Mouse (Mus musculus): Measurements from ENCODE around the gene Pkdrej. TPM values are rescaled to one million over a fixed set of nuclear protein-coding genes. Genes with fewer than 3 reads are reported as not detected.
"Not testable (repeated sequence)": the region's sequence is repeated elsewhere in the genome, so short reads cannot be mapped to it uniquely, and the experiment has no call there.

Gene Pkdrej
- total RNA-seq (2021), result 1 to 10 TPM in 1 of 2 experiments, under 1 TPM in 1; 0.82 to 1.2 TPM
- long read RNA-seq, experiment 1, full-length matches to known transcripts, result 1 of 1 reads
- long read RNA-seq, experiment 1, partial matches to known transcripts, result 0 of 1 reads
- long read RNA-seq, experiment 1, other reads (novel, unspliced or antisense), result 0 of 1 reads
- long read RNA-seq, experiment 2, result 0 reads

GRCm38 (mm10) chr15:85821203-85822010, at the start of gene Pkdrej:
Pkdrej (minus strand) TSS chr15:85821734.
- peak within 1 kb of the TSS; percentile 58 for H3K27ac ChIP-seq
- intact Hi-C loops (cut with DNase I), result no loop called here
- TF ChIP-seq CTCF (IDR thresholded peaks at IDR 0.05), result no peak
- DNase-seq (ENCODE audit: extremely low spot score in 1 of 2, low spot score in 2 of 2), result peak; percentile 32 to 62
- peak within 1 kb of the TSS; percentile 58 for H3K4me3 ChIP-seq

GRCm38 (mm10) chr15:85867696-85868095, 46.2 kb upstream of the Pkdrej start:
- DNase-seq (ENCODE audit: extremely low spot score in 1 of 2, low spot score in 2 of 2), result peak; percentile 68 to 73
- no peak overlapping the region for H3K4me3 ChIP-seq
- peak; percentile 95 for TF ChIP-seq CTCF (IDR thresholded peaks at IDR 0.05)
- intact Hi-C loops (cut with DNase I), result loop anchor here (1.0 to 5.0 kb wide), 3 partner anchors 151 to 270 kb away; no protein-coding TSS in a partner anchor
- H3K27ac ChIP-seq, result no peak overlapping the region

DNA sequence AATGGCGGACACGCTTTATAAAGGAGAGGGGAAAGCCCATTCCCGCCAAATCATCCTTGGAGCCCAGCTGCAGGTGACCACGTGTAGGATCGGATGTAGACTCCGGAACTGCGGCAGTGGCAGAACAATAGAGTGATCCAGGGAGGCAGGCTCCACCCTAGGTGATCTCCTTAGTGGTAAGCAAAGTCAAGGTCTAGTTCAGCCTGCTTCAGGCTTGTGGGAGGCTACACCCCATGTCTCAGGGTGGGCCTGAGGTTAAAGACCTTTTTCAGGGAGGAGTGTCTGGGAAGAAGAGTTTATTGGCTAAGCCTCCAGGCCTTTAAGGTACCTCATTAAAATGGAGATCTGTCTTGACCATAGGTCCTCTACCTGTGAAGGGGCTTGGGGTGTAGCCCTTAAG, 44.4 kb upstream of the Pkdrej start:
- H3K4me3 ChIP-seq; H3K27ac ChIP-seq; DNase-seq (ENCODE audit: extremely low spot score in 1 of 2, low spot score in 2 of 2): not testable (repeated sequence)
- intact Hi-C loops (cut with DNase I), result loop anchor here (5.0 kb wide), 2 partner anchors 254 to 269 kb away; no protein-coding TSS in a partner anchor

- peak; percentile 91 to 93 for DNase-seq (ENCODE audit: extremely low spot score in 1 of 2, low spot score in 2 of 2)
- Histone ChIP-seq H3K4me3 (peak within 1 kb of the TSS; percentile 61), H3K27ac (peak within 1 kb of the TSS; percentile 90)
- intact Hi-C loops (cut with DNase I), result loop anchor here (1.0 to 2.0 kb wide), 2 partner anchors 20 to 49 kb away; partner anchors contain the start of genes Cdpf1 and Trmu
- no peak; the same call in 1 of the 2 replicates for TF ChIP-seq CTCF (IDR thresholded peaks at IDR 0.05)
Observed at GRCm38 (mm10) chr15:85859490-85860031, 38.0 kb upstream of the Pkdrej start, which contains the start of gene Gtse1. Gtse1 (plus strand) TSS chr15:85859745.

GRCm38 (mm10) chr15:85858980-85859489, 37.5 kb upstream of the Pkdrej start:
- intact Hi-C loops (cut with DNase I), result loop anchor here (1.0 to 2.0 kb wide), 2 partner anchors 20 to 48 kb away; partner anchors contain the start of genes Cdpf1 and Trmu
- Histone ChIP-seq H3K27ac (peak overlapping the region; percentile 90), H3K4me3 (peak overlapping the region; percentile 61)
- DNase-seq (ENCODE audit: extremely low spot score in 1 of 2, low spot score in 2 of 2), result no peak
- TF ChIP-seq CTCF (IDR thresholded peaks at IDR 0.05), result no peak

GRCm38 (mm10) chr15:85851656-85852392, 30.3 kb upstream of the Pkdrej start:
- intact Hi-C loops (cut with DNase I), result no loop called here
- Histone ChIP-seq H3K4me3 (no peak overlapping the region), H3K27ac (no peak overlapping the region)
- peak; percentile 35 for TF ChIP-seq CTCF (IDR thresholded peaks at IDR 0.05)
- no peak for DNase-seq (ENCODE audit: extremely low spot score in 1 of 2, low spot score in 2 of 2)

- intact Hi-C loops (cut with DNase I), result no loop called here
- no peak for TF ChIP-seq CTCF (IDR thresholded peaks at IDR 0.05)
- Histone ChIP-seq H3K4me3 (no peak overlapping the region), H3K27ac (no peak overlapping the region)
- no peak for DNase-seq (ENCODE audit: extremely low spot score in 1 of 2, low spot score in 2 of 2)
Observed at GRCm38 (mm10) chr15:85845071-85845470, 23.5 kb upstream of the Pkdrej start.

GRCm38 (mm10) chr15:85841796-85842360, 20.3 kb upstream of the Pkdrej start:
- no peak for DNase-seq (ENCODE audit: extremely low spot score in 1 of 2, low spot score in 2 of 2)
- no peak overlapping the region for H3K4me3 ChIP-seq
- H3K27ac ChIP-seq, result no peak overlapping the region
- intact Hi-C loops (cut with DNase I), result no loop called here
- TF ChIP-seq CTCF (IDR thresholded peaks at IDR 0.05), result no peak

DNA sequence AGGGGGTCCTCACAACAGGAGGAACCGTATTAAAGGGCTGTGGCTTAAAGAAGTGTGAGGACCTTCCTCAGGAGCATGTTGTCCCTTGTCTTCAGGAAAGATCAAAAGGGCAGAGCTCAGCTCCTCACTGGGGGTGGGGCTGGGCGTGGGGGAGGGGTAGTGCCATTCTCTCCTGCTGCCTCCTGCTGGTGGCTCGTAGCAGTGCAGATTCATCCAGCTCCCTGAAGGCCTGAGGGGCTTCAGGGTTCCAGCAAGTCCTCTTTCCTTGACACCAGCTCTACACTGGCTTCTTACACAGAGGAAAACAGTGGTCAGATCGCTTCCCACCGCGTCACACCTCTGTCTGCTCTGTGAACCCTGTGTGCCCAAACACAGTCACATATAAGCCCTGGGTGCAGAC, 19.4 kb upstream of the Pkdrej start:
- no peak for DNase-seq (ENCODE audit: extremely low spot score in 1 of 2, low spot score in 2 of 2)
- TF ChIP-seq CTCF (IDR thresholded peaks at IDR 0.05), result peak; percentile 70
- Histone ChIP-seq H3K27ac (no peak overlapping the region), H3K4me3 (no peak overlapping the region)
- intact Hi-C loops (cut with DNase I), result no loop called here

GRCm38 (mm10) chr15:85836887-85837286, 15.4 kb upstream of the Pkdrej start:
- TF ChIP-seq CTCF (IDR thresholded peaks at IDR 0.05), result no peak
- no peak overlapping the region for H3K4me3 ChIP-seq
- H3K27ac ChIP-seq, result no peak overlapping the region
- DNase-seq (ENCODE audit: extremely low spot score in 1 of 2, low spot score in 2 of 2), result no peak
- intact Hi-C loops (cut with DNase I), result no loop called here

DNA sequence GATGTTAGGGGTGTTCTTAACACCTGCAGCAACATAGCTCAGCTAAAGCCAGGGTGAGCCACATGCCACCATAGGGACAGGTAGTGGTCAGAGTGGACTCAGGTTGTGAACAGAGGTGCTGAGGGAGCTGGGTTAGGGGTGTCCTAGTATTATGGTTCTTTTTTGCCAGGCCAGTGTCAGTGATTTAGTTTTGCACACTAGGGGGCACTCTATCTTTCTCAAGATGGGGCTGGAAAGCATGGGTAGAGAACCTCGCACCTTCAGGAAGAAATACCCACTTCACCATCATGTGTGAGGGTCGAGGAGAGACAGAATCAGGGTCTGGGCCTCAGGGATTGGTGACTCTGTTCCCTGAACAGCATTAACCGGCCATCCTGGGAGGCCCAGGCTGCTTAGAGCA, 13.8 kb upstream of the Pkdrej start:
- DNase-seq (ENCODE audit: extremely low spot score in 1 of 2, low spot score in 2 of 2), result no peak
- intact Hi-C loops (cut with DNase I), result no loop called here
- H3K4me3 ChIP-seq, result no peak overlapping the region
- no peak overlapping the region for H3K27ac ChIP-seq
- TF ChIP-seq CTCF (IDR thresholded peaks at IDR 0.05), result peak; percentile 49
